Mouse (Mus musculus) kidney, postnatal 0 days (tissue): ENCODE measurements at regions not wholly inside any gene's neighbourhood (a gene's known extent, or its start where the extent isn't known, plus 50 kb on each side); places are given as distances from the start of the nearest gene placed in this dataset.

Experiments used
- ATAC-seq: fragments of 200-750 bp; cut with Nextera tagmentation; replicated peaks from 2 replicates; pipeline ENCODE4 v1.8.0; 2017; ENCODE audit warnings: low read depth, moderate number of reproducible peaks, moderate TSS enrichment, moderate library complexity; ENCODE audit not compliant: low FRiP score
- DNase-seq: peaks from one replicate; pipeline ENCODE4 v3.0.0-alpha.2; 2016; ENCODE audit warnings: low spot score
- H3K27ac ChIP-seq: fragments of 300-500 bp; sonication (generic); 2 replicates; pipeline ENCODE4 v1.5.1; 2014; ENCODE audit warnings: mild to moderate bottlenecking
- H3K27me3 ChIP-seq: fragments of 300-500 bp; sonication (generic); 2 replicates; pipeline ENCODE4 v1.6.1; 2014; ENCODE audit warnings: low read length, mixed read lengths; ENCODE audit not compliant: insufficient read depth
- H3K36me3 ChIP-seq: fragments of 300-500 bp; sonication (generic); 2 replicates; pipeline ENCODE4 v1.6.1; 2014; ENCODE audit warnings: low read length, mixed read lengths; ENCODE audit not compliant: insufficient read depth
- H3K4me1 ChIP-seq: fragments of 300-500 bp; sonication (generic); replicated peaks from 2 replicates; pipeline ENCODE4 v1.6.1; 2014; ENCODE audit warnings: antibody characterized with exemption, low read length, mixed read lengths; ENCODE audit not compliant: insufficient read depth
- H3K4me2 ChIP-seq: fragments of 300-500 bp; sonication (generic); 2 replicates; pipeline ENCODE4 v1.6.1; 2014; ENCODE audit warnings: mild to moderate bottlenecking, low read length, moderate library complexity, mixed read lengths
- H3K4me3 ChIP-seq: fragments of 300-500 bp; sonication (generic); replicated peaks from 2 replicates; pipeline ENCODE4 v1.5.1; 2014; ENCODE audit warnings: low read depth, low read length
- H3K9ac ChIP-seq: fragments of 300-500 bp; sonication (generic); 2 replicates; pipeline ENCODE4 v1.6.1; 2014; ENCODE audit warnings: low read depth, low read length
- H3K9me3 ChIP-seq: fragments of 300-500 bp; sonication (generic); replicated peaks from 2 replicates; pipeline ENCODE4 v1.6.1; 2016; ENCODE audit warnings: low read length, inconsistent platforms, mixed read lengths
- CTCF ChIP-seq: IDR thresholded peaks from 2 replicates; pipeline ENCODE4 v1.5.1; 2016; ENCODE audit warnings: antibody characterized with exemption, low read depth, mild to moderate bottlenecking, moderate library complexity
- WGBS: fragments of 180-500 bp; shearing (Covaris S2); extraction: QIAGEN DNeasy Blood & Tissue Kit; methylation state at CpG from one replicate; pipeline ENCODE4 v1.1.7; 2014; 5-methylcytosine and 5-hydroxymethylcytosine counted together

- TF ChIP-seq CTCF = no peak
- H3K4me1 ChIP-seq = no peaks in the 10 kb centered on the region
- H3K9me3 ChIP-seq = no peaks in the 10 kb centered on the region
- H3K36me3 ChIP-seq = no peaks in the 10 kb centered on the region
- no peak overlapping the region for H3K27ac ChIP-seq
- 28% methylated on average over 2 of the region's 2 CpGs for WGBS
- no peaks in the 10 kb centered on the region for H3K27me3 ChIP-seq
- DNase-seq (no peak), ATAC-seq (no peak)
- no peak overlapping the region for H3K9ac ChIP-seq
- H3K4me3 ChIP-seq = no peak overlapping the region
- no peak overlapping the region for H3K4me2 ChIP-seq
Measured at GRCm38 (mm10) chr1:76919541-76919940, 595.3 kb downstream of the Epha4 start.

GRCm38 (mm10) chr1:76920634-76921033, 594.3 kb downstream of the Epha4 start:
- Histone ChIP-seq H3K4me3 (no peak overlapping the region), H3K4me1 (no peaks in the 10 kb centered on the region), H3K27ac (no peak overlapping the region), H3K4me2 (no peak overlapping the region), H3K9ac (no peak overlapping the region), H3K36me3 (no peaks in the 10 kb centered on the region), H3K9me3 (no peaks in the 10 kb centered on the region), H3K27me3 (no peaks in the 10 kb centered on the region)
- DNase-seq (no peak), ATAC-seq (no peak)
- TF ChIP-seq CTCF = peak; percentile 30; the same call in 1 of the 2 replicates

DNA sequence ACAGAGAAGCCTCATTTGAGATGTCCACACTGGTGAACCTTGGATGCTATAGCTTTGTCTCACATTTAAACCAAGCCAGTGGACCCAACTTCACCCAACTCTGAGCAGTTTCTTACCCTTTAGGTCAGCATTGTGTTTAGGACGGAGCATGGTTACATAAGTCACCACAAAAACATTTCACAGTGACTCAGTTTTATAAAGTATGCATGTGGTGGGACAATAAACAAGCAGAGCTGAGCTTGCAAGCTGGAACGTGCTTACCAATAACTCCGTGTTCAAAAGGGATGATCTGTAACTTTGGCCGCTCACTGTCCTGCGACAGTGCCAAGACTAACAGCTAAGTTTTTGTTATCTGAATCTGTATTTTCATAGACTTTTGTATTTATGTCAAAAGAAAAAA, 587.8 kb downstream of the Epha4 start:
- TF ChIP-seq CTCF = no peak
- ATAC-seq (no peak), DNase-seq (no peak)
- no peak overlapping the region for H3K4me3 ChIP-seq
- WGBS = 80% methylated on average over 5 of the region's 5 CpGs
- H3K9ac ChIP-seq = no peak overlapping the region
- H3K27me3 ChIP-seq = no peaks in the 10 kb centered on the region
- H3K4me2 ChIP-seq = no peak overlapping the region
- no peak overlapping the region for H3K27ac ChIP-seq
- H3K4me1 ChIP-seq = no peaks in the 10 kb centered on the region
- H3K9me3 ChIP-seq = no peaks in the 10 kb centered on the region
- no peaks in the 10 kb centered on the region for H3K36me3 ChIP-seq

DNA sequence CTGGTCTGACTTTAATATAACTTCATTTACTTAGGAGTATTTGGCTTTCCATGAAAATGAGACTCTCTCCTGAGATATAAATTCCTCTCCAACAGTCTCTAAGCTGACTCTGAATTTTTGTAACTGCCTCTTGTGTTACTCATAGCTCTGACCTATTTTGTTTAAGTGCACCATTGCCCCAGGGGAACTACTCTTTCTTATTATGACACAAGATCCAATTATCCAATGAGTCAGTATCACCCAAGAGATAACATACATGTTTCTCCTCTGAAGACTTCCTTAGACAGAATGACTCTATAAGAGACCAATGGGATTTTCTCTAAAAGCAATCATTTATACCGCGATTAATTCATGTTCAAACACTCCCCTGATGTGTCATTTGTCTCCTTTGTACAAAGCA, 586.9 kb downstream of the Epha4 start:
- H3K4me3 ChIP-seq = no peak overlapping the region
- H3K27ac ChIP-seq = no peak overlapping the region
- H3K9ac ChIP-seq = no peak overlapping the region
- H3K4me2 ChIP-seq = no peak overlapping the region
- no peaks in the 10 kb centered on the region for H3K9me3 ChIP-seq
- no peak for TF ChIP-seq CTCF
- no peaks in the 10 kb centered on the region for H3K36me3 ChIP-seq
- ATAC-seq (no peak), DNase-seq (no peak)
- H3K4me1 ChIP-seq = no peaks in the 10 kb centered on the region
- no peaks in the 10 kb centered on the region for H3K27me3 ChIP-seq
- WGBS = 89% methylated on average over 2 of the region's 2 CpGs

DNA sequence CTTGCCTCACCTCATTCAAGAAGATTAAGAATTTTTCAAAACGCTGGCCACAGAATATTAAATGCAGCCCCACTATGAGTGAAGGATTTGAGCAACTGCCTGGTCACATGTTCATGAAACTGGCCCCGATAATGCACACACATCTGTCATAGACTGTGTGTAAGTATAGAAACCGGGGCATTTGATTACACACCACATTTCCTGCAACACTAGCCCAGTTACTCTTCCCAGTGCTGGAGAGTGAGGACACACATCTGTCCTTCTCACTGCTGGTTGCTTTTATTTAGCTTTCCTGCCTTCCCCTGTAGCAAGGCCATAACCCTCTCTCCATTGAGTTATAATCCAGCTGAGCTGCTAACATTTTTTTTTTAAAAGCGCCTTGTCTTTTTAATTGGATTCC, 581.4 kb downstream of the Epha4 start:
- Histone ChIP-seq H3K4me2 (no peak overlapping the region), H3K4me1 (no peaks in the 10 kb centered on the region), H3K9me3 (no peaks in the 10 kb centered on the region), H3K4me3 (no peak overlapping the region), H3K27ac (no peak overlapping the region), H3K36me3 (no peaks in the 10 kb centered on the region), H3K9ac (no peak overlapping the region), H3K27me3 (no peaks in the 10 kb centered on the region)
- WGBS = 63% methylated on average over 4 of the region's 4 CpGs
- ATAC-seq (no peak), DNase-seq (no peak)
- no peak for TF ChIP-seq CTCF

GRCm38 (mm10) chr1:76942730-76943129, 572.2 kb downstream of the Epha4 start:
- H3K27ac ChIP-seq = no peak overlapping the region
- no peak for TF ChIP-seq CTCF
- WGBS = 22% methylated on average over 3 of the region's 3 CpGs
- ATAC-seq (no peak), DNase-seq (no peak)
- H3K4me1 ChIP-seq = no peaks in the 10 kb centered on the region
- H3K9ac ChIP-seq = no peak overlapping the region
- H3K27me3 ChIP-seq = no peaks in the 10 kb centered on the region
- H3K9me3 ChIP-seq = no peaks in the 10 kb centered on the region
- no peaks in the 10 kb centered on the region for H3K36me3 ChIP-seq
- H3K4me2 ChIP-seq = no peak overlapping the region
- H3K4me3 ChIP-seq = no peak overlapping the region

DNA sequence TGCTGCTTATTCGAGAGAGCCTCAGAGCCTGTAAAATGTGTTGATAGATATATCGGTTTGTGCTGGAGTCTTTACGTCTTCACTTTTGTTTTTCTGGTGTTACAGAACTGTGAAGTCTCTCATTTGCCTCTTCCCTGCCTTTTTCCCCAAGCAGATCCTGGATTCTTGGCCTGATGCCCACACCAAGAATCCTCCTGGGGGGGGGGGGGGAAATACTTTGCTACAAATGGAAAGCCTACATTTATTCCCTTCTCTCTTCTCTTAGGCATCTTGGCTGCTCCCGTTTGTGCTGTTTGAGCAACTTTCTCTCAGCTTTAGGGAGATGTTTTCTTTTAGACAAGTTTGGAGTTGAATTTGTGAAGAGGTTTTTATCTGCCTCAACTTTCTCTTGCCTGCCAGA, 570.8 kb downstream of the Epha4 start:
- Histone ChIP-seq H3K27ac (no peak overlapping the region), H3K4me2 (no peak overlapping the region), H3K36me3 (no peaks in the 10 kb centered on the region), H3K4me3 (no peak overlapping the region), H3K27me3 (no peaks in the 10 kb centered on the region), H3K9me3 (no peaks in the 10 kb centered on the region), H3K4me1 (no peaks in the 10 kb centered on the region), H3K9ac (no peak overlapping the region)
- 75% methylated on average over 4 of the region's 4 CpGs for WGBS
- ATAC-seq (no peak), DNase-seq (no peak)
- TF ChIP-seq CTCF = no peak
